Mouse (Mus musculus) G1E (cell line): Measurements from ENCODE around the gene Catsper2. TPM values are rescaled to one million over a fixed set of nuclear protein-coding genes. Genes with fewer than 3 reads are reported as not detected.

Experiments used
- ATAC-seq: 2 replicates; pipeline ENCODE4 v1.8.0; 2016; ENCODE audit warnings: mild to moderate bottlenecking; ENCODE audit not compliant: insufficient number of reproducible peaks, poor library complexity, low FRiP score, severe bottlenecking; ENCODE audit errors: extremely low read depth
- DNase-seq: peaks from one replicate; pipeline ENCODE4 v3.0.0; 2012; ENCODE audit warnings: low spot score
- H3K27me3 ChIP-seq: 2 replicates; pipeline ENCODE4 v1.6.1; 2012; ENCODE audit warnings: mild to moderate bottlenecking, low read length, inconsistent platforms; ENCODE audit not compliant: insufficient read depth
- H3K36me3 ChIP-seq: replicated peaks from 2 replicates; pipeline ENCODE3; 2012; ENCODE audit warnings: mild to moderate bottlenecking, inconsistent platforms
- H3K4me1 ChIP-seq: 2 replicates; pipeline ENCODE4 v1.6.1; 2012; ENCODE audit warnings: low read depth, low read length, inconsistent platforms, mixed read lengths; ENCODE audit not compliant: insufficient read depth
- H3K4me3 ChIP-seq: 2 replicates; pipeline ENCODE4 v1.5.1; 2012; ENCODE audit warnings: low read depth, mild to moderate bottlenecking, inconsistent platforms, low read length, moderate library complexity, mixed read lengths
- H3K9me3 ChIP-seq: replicated peaks from 2 replicates; pipeline ENCODE4 v1.6.1; 2012; ENCODE audit warnings: inconsistent platforms
- CTCF ChIP-seq: IDR thresholded peaks from 2 replicates; pipeline ENCODE4 v1.5.1; 2012; ENCODE audit warnings: low read depth, low read length, inconsistent platforms, mixed read lengths
- GATA1 ChIP-seq: IDR thresholded peaks from 2 replicates; pipeline ENCODE4 v1.6.1; 2012; ENCODE audit warnings: borderline replicate concordance, low read length, inconsistent platforms, mixed read lengths
- GATA2 ChIP-seq: IDR thresholded peaks from 2 replicates; pipeline ENCODE4 v1.6.1; 2012; ENCODE audit warnings: low read depth, low read length, inconsistent platforms, borderline replicate concordance
- POLR2AphosphoS5 ChIP-seq: IDR thresholded peaks from 2 replicates; pipeline ENCODE4 v1.6.1; 2012; ENCODE audit warnings: low read depth, low read length, inconsistent platforms; ENCODE audit not compliant: insufficient replicate concordance
- TAL1 ChIP-seq: conservative IDR thresholded peaks from 2 replicates; pipeline ENCODE4 v1.6.1; 2012; ENCODE audit warnings: low read depth, low read length, inconsistent platforms, mixed read lengths
- polyA plus RNA-seq: library from polyadenylated mRNA; stranded (reverse); fragments of >175 nt; gene quantifications from 2 replicates; pipeline ENCODE4 v1.2.3, GENCODE M21; 2012
- total RNA-seq, 2 experiments: library from RNA; stranded (forward) in 1 of 2; stranded (reverse) in 1 of 2; fragments of 200-1000 nt in 1 of 2; fragments of >200 nt in 1 of 2; fragmentation: Nextera tagmentation in 1 of 2; gene quantifications; 2 replicates each; pipeline ENCODE4 v1.2.3; 2014 to 2017

Catsper2 gene
- total and polyA plus RNA-seq, 3 experiments: 0.11 to 2.9 (median 0.55) TPM

DNA sequence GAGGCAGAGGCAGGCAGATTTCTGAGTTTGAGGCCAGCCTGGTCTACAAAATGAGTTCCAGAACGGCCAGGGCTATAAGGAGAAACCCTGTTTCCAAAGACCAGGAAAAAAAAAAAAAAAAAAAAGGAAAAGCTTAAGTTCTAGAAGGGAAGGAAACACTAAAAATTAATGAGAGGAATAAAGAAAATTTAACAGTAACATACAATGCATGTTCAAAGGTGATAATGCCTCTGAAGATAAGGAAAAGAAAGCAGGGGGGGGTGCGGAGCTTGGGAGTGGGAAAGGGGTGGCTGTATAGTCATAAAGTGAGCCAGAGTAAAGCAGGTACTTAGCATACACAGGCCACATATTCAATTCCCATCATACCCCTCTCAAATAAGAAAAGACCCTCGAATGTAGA is 31.5 kb upstream of the Catsper2 start:
- H3K36me3 ChIP-seq: peaks cover 16% of the 10 kb centered on the region
- no peak for DNase-seq
- no peaks in the 10 kb centered on the region for H3K9me3 ChIP-seq
- H3K27me3 ChIP-seq: 0 out of 2 replicates have a peak, but pooled peaks cover 2% of the 10 kb centered on the region
- H3K4me3 ChIP-seq: no peak overlapping the region
- H3K4me1 ChIP-seq: peaks cover 58% of the 10 kb centered on the region
- TF ChIP-seq CTCF: no peak
- no peak for TF ChIP-seq GATA1
- no peak for TF ChIP-seq GATA2
- TF ChIP-seq POLR2AphosphoS5: no peak
- TF ChIP-seq TAL1: no peak
- no peak for ATAC-seq

- Histone ChIP-seq H3K9me3 (no peaks in the 10 kb centered on the region), H3K36me3 (peaks cover 23% of the 10 kb centered on the region), H3K4me3 (no peak within 1 kb of the TSS; the same call in 1 of the 2 replicates), H3K4me1 (peaks cover 56% of the 10 kb centered on the region), H3K27me3 (0 out of 2 replicates have a peak, but pooled peaks cover 2% of the 10 kb centered on the region)
- no peak for ATAC-seq
- TF ChIP-seq CTCF: no peak
- TF ChIP-seq POLR2AphosphoS5: no peak
- no peak for TF ChIP-seq TAL1
- no peak for TF ChIP-seq GATA1
- no peak for TF ChIP-seq GATA2
- DNase-seq: no peak
Observed at GRCm38 (mm10) chr2:121444178-121444577, 30.6 kb upstream of the Catsper2 start, which contains the start of gene Ell3. Gene Ell3 (minus strand): TSS chr2:121444278.

GRCm38 (mm10) chr2:121443068-121443349 is 29.4 kb upstream of the Catsper2 start:
- Histone ChIP-seq H3K9me3 (no peaks in the 10 kb centered on the region), H3K4me1 (peaks cover 50% of the 10 kb centered on the region), H3K27me3 (0 out of 2 replicates have a peak, but pooled peaks cover 2% of the 10 kb centered on the region), H3K36me3 (peaks cover 34% of the 10 kb centered on the region), H3K4me3 (peak overlapping the region; percentile 74; the same call in 1 of the 2 replicates)
- TF ChIP-seq POLR2AphosphoS5 (no peak), TAL1 (no peak), GATA2 (no peak), GATA1 (no peak), CTCF (no peak)
- DNase-seq (no peak), ATAC-seq (no peak)

- Histone ChIP-seq H3K36me3 (peaks cover 39% of the 10 kb centered on the region), H3K27me3 (0 out of 2 replicates have a peak, but pooled peaks cover 2% of the 10 kb centered on the region), H3K4me1 (peaks cover 44% of the 10 kb centered on the region), H3K9me3 (no peaks in the 10 kb centered on the region), H3K4me3 (peak overlapping the region; percentile 74)
- ATAC-seq (peak; percentile 57; the same call in 1 of the 2 replicates), DNase-seq (peak; percentile 76)
- TF ChIP-seq GATA1: no peak
- no peak for TF ChIP-seq POLR2AphosphoS5
- TF ChIP-seq GATA2: no peak
- TF ChIP-seq TAL1: no peak
- TF ChIP-seq CTCF: no peak
Observed at GRCm38 (mm10) chr2:121442259-121443067, 28.9 kb upstream of the Catsper2 start.

DNA sequence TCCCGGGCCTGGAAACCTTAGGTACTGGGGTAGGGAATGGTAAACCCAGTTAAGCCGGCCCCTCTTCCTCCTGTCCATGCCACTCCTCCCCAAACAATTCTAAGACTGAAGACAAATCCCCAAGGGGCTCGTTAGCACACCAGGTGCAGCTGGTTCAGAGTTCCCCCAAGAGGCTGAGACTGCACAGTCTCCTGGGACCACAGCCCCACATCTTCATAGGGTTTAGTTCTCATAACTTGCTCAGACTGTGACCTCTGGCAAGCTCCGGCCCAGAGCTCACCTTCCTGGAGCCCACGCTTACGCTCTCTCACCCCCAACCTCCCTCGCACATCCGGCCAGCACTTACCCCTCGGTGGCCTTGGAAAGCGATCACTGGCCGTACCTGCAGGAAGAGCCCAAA is 28.2 kb upstream of the Catsper2 start:
- 0 out of 2 replicates have a peak, but pooled peaks cover 2% of the 10 kb centered on the region for H3K27me3 ChIP-seq
- H3K36me3 ChIP-seq: peaks cover 44% of the 10 kb centered on the region
- DNase-seq (no peak), ATAC-seq (no peak)
- peak overlapping the region; percentile 74; the same call in 1 of the 2 replicates for H3K4me3 ChIP-seq
- H3K9me3 ChIP-seq: no peaks in the 10 kb centered on the region
- H3K4me1 ChIP-seq: peaks cover 42% of the 10 kb centered on the region
- no peak for TF ChIP-seq TAL1

DNA sequence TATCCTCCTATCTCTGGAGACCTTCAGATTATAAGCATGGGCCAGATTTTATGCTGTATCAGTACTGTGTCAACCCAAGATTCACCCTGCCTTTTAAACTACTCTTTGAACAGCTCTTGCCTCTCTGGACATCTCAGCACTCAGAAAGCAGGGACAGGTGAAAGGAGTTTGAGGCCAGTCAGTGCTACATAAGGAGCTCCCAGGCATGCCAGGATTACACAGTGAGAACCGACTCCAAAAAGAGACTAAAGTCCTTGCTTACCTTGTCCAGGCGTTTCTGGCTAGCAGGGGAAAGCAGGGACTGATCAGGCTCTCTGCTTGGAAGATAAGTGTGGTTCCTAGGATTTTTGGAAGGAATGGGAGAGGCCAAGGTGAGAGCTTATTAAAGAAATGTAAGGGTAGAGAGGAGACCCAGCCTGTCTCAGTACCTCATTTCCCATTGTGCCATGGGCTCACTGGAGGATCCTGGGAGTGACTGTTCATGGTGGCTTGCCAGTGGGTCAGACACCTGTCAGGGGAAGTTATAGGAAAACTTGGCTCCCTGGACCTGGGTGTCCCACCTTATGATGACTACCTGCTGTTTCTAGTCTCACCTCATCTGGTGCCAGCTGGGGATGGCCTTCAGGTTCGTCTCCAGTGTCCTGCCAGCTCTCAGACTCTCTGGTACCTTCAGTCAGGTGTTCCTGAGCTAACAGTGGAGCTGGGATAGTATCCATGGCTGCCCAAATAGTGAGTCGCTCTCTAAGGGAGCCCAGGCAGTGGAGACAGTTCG is 27.4 kb upstream of the Catsper2 start:
- Histone ChIP-seq H3K36me3 (peaks cover 47% of the 10 kb centered on the region), H3K4me1 (peaks cover 34% of the 10 kb centered on the region), H3K4me3 (no peak overlapping the region), H3K27me3 (0 out of 2 replicates have a peak, but pooled peaks cover 2% of the 10 kb centered on the region), H3K9me3 (no peaks in the 10 kb centered on the region)
- DNase-seq: no peak
- TF ChIP-seq GATA2 (no peak), CTCF (no peak), TAL1 (no peak), GATA1 (no peak), POLR2AphosphoS5 (no peak)
- ATAC-seq: no peak
